Mouse (Mus musculus): ENCODE measurements around the gene Hist1h4f.
A peak's percentile ranks its signal among the peaks of the same experiment; 100 is the strongest.
"Not testable (repeated sequence)": the region's sequence is repeated elsewhere in the genome, so short reads cannot be mapped to it uniquely, and the experiment has no call there.

Hist1h4f gene

DNA sequence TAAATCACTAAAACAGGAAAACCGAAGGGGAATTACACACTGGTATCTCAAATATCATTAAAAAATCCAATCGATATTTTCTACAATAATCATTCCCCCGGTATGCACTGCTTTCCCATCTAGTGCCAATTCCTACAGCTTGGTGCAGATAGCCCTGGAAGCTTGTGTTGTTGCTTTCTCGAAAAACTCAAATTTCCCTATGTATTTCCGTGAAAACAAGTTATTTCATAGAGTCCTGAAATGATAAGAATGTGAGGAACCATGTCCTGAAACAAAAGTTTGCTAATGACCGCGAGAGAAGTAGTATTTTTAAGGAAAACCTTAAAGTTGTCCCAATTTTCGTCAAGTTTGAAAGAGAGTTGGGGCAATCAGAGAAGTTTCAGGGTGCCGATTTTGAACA is 2.9 kb upstream of the Hist1h4f start:
- DNase-seq, result no peak

GRCm38 (mm10) chr13:23552962-23553361 is 1.5 kb upstream of the Hist1h4f start, which contains the start of gene Hist1h1d:
Gene Hist1h1d (plus strand): TSS chr13:23553262.
- no peak for DNase-seq

DNA sequence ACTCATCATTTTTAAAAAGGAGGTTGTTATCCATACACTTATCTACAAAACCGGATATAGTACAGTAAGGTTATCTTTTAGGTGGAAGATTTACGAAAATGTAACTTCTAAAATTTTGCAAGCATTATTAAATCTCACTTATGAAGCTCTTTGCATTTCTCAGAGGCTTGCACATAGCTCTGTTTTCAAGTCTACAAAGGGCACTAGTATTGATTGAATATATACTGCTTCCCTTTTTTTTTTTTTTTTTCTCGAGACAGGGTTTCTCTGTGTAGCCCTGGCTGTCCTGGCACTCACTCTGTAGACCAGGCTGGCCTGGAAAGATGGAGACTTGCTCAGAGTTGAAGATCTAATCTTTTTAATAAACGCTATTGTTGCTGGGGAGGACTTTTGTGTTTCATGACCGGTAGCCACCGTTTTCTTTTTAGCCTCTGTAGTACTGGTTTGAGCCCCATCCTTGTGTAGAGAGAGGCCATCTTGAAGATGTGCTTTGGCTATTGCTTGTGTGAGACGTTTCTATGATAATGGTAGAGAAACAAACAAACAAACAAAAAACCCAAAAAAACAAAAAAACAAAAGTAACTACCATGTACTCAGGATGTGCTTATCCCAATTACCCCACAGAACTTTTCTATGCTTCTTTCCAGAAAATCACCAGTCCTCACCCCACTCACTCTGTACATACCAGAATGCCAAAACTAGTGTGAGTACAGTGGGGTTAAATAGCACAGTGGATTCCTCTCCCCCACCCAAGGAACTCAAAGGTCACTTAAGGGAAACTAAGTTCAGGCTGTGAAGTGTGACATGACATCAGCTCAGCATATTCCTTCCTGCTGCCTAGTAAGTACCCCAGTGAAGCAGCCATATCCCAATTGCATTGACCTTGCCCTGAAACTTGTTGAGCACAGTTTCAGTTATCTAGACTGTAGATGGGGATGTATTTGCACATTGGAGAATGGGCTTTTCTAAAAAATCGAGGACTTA is 775 bp upstream of the Hist1h4f start:
- peak; percentile 30 for DNase-seq

GRCm38 (mm10) chr13:23550761-23551145 is 695 bp downstream of the Hist1h4f start:
- DNase-seq, result no peak

GRCm38 (mm10) chr13:23546694-23547093 is 4.8 kb downstream of the Hist1h4f start:
- no peak for DNase-seq

- DNase-seq, result not testable (repeated sequence)
Observed at GRCm38 (mm10) chr13:23544787-23545120, 6.7 kb downstream of the Hist1h4f start.

GRCm38 (mm10) chr13:23543965-23544786 is 7.3 kb downstream of the Hist1h4f start, which contains the start of gene Hist1h3f:
Gene Hist1h3f (plus strand): TSS chr13:23544052.
- DNase-seq, result peak; percentile 97

- peak; percentile 77 for DNase-seq
Observed at GRCm38 (mm10) chr13:23542999-23543607, 8.3 kb downstream of the Hist1h4f start, which contains the start of gene Hist1h2bh. Gene Hist1h2bh (minus strand): TSS chr13:23543392.

GRCm38 (mm10) chr13:23542225-23542980 is 9.0 kb downstream of the Hist1h4f start:
- DNase-seq, result not testable (repeated sequence)

DNA sequence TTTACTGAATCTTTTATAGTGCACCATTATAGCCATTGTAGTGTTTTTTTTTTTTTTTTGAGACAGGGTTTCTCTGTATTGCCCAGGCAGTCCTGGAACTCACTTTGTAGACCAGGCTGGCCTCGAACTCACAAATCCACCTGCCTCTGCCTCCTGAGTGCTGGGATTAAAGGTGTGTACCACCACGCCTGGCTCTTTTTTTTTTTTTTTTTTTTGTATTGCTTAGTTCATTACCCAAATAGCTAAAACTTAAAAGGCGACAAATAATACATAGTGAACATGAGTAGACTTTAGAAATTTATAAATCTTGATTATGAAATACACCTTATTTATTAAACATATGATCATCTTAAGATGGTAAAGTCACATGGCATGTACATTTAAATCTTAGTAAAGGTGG is 10.0 kb downstream of the Hist1h4f start:
- DNase-seq, result no peak

DNA sequence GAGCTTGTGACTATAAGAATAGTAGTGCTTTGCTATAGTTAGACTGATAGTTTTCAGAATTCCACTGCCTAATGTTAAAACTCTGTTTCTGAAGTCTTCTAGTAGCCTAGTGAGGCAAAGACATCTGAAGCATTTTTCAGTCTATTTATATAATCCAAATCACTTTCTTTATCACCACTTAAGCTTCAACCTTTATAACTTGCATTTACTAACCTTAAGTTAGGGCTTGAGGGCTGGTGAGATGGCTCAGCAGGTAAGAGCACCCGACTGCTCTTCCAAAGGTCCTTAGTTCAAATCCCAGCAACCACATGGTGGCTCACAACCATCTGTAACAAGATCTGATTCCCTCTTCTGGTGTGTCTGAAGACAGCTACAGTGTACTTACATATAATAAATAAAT is 11.6 kb downstream of the Hist1h4f start:
- not testable (repeated sequence) for DNase-seq

- no peak for DNase-seq
Observed at GRCm38 (mm10) chr13:23538249-23538648, 13.2 kb downstream of the Hist1h4f start.

DNA sequence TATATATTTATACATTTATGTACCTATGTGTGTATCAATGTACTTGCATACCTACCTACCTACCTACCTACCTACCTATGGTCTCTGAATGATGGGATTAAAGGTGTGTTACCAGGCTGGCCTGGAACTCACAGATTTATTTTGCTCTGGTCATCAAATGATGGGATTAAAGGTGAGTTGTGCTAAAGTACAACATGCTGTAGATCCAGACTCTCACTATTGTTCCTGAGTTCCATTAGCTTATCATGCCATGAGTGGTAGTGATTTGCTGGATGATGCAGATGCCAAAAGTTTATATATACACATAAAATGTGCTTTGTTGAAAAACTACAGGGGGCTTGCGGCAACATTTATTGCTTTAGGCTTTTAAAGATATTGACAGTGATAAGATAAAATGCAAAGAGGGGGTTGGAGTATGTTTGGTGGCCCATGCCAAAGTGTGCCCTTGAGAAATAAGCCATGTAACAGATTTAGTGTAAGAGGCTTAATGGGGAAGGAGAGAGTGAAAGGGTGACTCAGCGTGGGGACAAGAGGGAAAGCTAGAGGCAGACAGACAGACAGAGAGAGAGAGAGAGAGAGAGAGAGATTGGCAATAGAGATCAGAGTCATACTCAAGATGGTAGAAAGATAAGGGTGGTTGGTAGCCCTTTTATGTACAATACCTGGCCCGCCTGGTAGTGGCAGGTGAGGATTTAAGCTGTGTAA is 14.3 kb downstream of the Hist1h4f start:
- DNase-seq, result no peak

- no peak for DNase-seq
Observed at GRCm38 (mm10) chr13:23536076-23536822, 15.2 kb downstream of the Hist1h4f start.

- DNase-seq, result peak; percentile 90
Observed at GRCm38 (mm10) chr13:23535137-23536075, 16.0 kb downstream of the Hist1h4f start, which contains the start of gene Hist1h3g. Gene Hist1h3g (plus strand): TSS chr13:23535422.

GRCm38 (mm10) chr13:23534368-23535131 is 16.9 kb downstream of the Hist1h4f start:
- DNase-seq, result no peak

DNA sequence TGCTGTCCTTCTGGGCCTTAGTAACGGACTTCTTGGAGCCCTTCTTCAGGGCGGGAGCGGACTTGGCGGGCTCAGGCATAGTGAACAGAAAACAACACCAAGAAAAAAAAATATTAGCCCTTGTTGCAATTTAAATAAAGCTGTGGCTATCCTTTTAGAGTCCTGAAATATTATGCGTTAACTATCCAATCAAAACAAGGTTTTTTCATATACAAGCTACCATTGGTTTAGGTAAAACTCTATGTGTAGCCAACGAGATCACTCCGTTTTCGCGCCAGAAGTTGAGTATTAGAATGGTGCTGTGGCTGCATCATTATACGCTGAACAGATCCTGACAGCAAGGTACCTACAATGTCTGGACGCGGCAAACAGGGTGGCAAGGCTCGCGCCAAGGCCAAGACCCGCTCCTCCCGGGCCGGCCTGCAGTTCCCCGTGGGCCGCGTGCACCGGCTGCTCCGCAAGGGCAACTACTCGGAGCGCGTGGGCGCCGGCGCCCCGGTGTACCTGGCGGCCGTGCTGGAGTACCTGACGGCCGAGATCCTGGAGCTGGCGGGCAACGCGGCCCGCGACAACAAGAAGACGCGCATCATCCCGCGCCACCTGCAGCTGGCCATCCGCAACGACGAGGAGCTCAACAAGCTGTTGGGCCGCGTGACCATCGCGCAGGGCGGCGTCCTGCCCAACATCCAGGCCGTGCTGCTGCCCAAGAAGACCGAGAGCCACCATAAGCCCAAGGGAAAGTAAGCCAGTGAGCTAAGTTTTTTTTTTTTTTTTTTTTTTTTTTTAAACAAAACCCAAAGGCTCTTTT is 17.7 kb downstream of the Hist1h4f start, which contains the start of gene Hist1h2af:
Gene Hist1h2af, plus strand, starts transcription at position 347 of the 808 bp plus-strand sequence.
- DNase-seq, result peak; percentile 86
